Mouse (Mus musculus): Measurements from ENCODE around the gene Olfr1367. TPM values are rescaled to one million over a fixed set of nuclear protein-coding genes. Genes with fewer than 3 reads are reported as not detected.

Gene Olfr1367
- polyA plus RNA-seq, 1 experiment from 2014 or later, result not detected

DNA sequence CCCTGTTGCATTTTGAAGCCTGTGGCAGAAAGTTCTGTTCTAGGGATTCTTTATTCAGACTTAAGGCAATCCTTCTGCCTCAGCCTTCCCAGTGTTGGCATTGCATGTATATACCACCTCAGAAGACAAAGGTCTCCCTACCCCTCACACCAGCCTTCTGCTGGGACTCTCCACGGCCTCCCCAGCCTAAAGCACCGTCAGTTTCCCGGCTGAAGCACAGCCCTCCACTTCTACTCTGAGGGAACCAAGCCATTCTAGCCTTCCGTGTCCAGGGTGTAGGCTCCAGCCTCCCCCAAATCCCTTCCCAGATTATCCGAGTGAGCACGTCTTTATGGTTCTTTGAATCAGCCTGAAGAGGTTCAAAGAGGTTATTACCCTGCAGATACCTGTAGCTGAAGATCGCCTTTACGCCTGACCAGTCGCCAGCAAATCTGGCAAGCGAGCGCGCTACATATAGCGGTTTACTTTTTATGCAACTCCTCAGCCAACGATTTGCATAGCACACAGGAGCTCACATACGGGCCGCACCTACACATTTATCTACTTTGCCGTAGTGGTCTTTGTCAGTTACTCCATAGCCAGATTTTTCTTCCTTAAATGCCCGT, 24.7 kb upstream of the Olfr1367 start:
- Histone ChIP-seq H3K9me3 (replicated peaks; ENCODE audit: control insufficient read depth, low read length) (no peaks in the 10 kb centered on the region), H3K27ac (replicated peaks; ENCODE audit: low read depth, low read length) (no peak overlapping the region), H3K4me1 (ENCODE audit: control insufficient read depth, insufficient read depth, low read length) (no peaks in the 10 kb centered on the region), H3K36me3 (replicated peaks; ENCODE audit: control insufficient read depth, insufficient read depth, low read depth, low read length) (no peaks in the 10 kb centered on the region), H3K4me2 (ENCODE audit: low read depth, low read length) (peak overlapping the region; percentile 37), H3K9ac (replicated peaks; ENCODE audit: low read length) (no peak overlapping the region; the same call in 1 of the 2 replicates), H3K4me3 (ENCODE audit: low read depth, low read length) (peak overlapping the region; percentile 31), H3K27me3 (ENCODE audit: control insufficient read depth, insufficient read depth, low read length) (no peaks in the 10 kb centered on the region)
- 3% methylated on average over 18 of the region's 18 CpGs for WGBS
- DNase-seq (ENCODE audit: low spot score) (no peak), ATAC-seq (replicated peaks; ENCODE audit: insufficient number of reproducible peaks, low FRiP score, low TSS enrichment, low read depth) (no peak)

DNA sequence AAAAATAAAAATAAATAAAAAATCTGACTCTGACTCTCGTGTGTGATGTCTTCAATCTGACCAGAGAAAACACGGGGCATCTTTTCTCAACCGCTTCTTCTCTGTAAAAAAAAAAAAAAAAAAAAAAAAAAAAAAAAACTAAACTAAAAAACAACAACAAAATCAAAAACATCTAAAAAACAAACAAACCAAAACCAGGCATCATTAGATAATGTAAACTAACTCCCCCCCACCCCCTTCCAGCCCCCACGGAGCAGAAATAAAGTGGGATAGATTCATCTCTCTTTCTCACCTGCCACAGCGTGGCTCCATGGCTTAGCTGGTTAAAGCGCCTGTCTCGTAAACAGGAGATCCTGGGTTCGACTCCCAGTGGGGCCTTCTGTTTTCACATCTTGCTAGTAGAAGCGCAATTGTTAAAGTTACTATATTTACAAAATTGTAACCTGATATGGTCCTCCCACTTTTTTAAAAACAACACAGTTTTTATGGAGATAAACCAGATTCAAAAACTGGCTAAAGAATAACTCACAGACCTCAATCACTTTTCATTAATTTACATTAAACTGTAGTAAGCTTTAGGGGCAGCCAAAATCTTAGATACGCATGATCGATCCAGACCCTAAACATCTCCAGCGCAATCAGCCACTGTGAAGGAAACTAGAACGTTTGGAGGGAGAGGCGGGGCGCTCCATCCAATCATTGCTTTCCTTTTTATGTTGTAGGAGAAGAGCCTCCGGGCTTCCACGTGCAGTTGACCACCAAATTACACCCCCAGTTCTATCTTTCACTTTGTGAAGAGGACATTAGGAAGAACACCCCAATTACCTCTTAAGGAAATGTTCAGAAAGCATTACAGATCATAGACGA, 24.0 kb upstream of the Olfr1367 start:
- Histone ChIP-seq H3K27ac (replicated peaks; ENCODE audit: low read depth, low read length) (no peak overlapping the region), H3K4me3 (ENCODE audit: low read depth, low read length) (peak overlapping the region; percentile 31), H3K4me2 (ENCODE audit: low read depth, low read length) (peak overlapping the region; percentile 11; the same call in 1 of the 2 replicates), H3K9me3 (replicated peaks; ENCODE audit: control insufficient read depth, low read length) (no peaks in the 10 kb centered on the region), H3K4me1 (ENCODE audit: control insufficient read depth, insufficient read depth, low read length) (no peaks in the 10 kb centered on the region), H3K36me3 (replicated peaks; ENCODE audit: control insufficient read depth, insufficient read depth, low read depth, low read length) (no peaks in the 10 kb centered on the region), H3K27me3 (ENCODE audit: control insufficient read depth, insufficient read depth, low read length) (no peaks in the 10 kb centered on the region), H3K9ac (replicated peaks; ENCODE audit: low read length) (no peak overlapping the region)
- 10% methylated on average over 18 of the region's 18 CpGs for WGBS
- ATAC-seq (replicated peaks; ENCODE audit: insufficient number of reproducible peaks, low FRiP score, low TSS enrichment, low read depth) (no peak), DNase-seq (ENCODE audit: low spot score) (peak; percentile 81)

DNA sequence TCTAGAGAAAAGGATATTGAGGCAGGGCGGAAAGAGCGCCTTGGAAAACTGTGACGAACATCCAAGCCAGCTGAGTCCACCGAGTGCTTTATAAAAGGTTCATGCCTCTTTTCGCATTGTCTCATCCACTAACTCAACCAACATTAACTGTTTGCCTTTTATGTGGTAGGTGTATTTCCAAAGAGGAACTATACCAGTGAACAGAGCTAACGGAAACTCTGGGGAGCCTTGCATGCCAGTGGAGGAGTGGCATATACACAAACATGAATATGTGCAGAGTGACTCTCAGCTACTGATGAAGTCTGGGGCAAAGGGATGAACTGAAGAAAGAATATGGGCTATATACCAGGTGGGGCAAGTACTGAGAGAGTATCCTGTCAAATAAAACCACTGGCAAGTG, 23.3 kb upstream of the Olfr1367 start:
- Histone ChIP-seq H3K9ac (replicated peaks; ENCODE audit: low read length) (no peak overlapping the region), H3K36me3 (replicated peaks; ENCODE audit: control insufficient read depth, insufficient read depth, low read depth, low read length) (no peaks in the 10 kb centered on the region), H3K4me1 (ENCODE audit: control insufficient read depth, insufficient read depth, low read length) (no peaks in the 10 kb centered on the region), H3K4me2 (ENCODE audit: low read depth, low read length) (no peak overlapping the region), H3K9me3 (replicated peaks; ENCODE audit: control insufficient read depth, low read length) (no peaks in the 10 kb centered on the region), H3K4me3 (ENCODE audit: low read depth, low read length) (no peak overlapping the region), H3K27me3 (ENCODE audit: control insufficient read depth, insufficient read depth, low read length) (no peaks in the 10 kb centered on the region), H3K27ac (replicated peaks; ENCODE audit: low read depth, low read length) (no peak overlapping the region)
- no peak for DNase-seq (ENCODE audit: low spot score)
- 60% methylated on average over 6 of the region's 6 CpGs for WGBS
- ATAC-seq (replicated peaks; ENCODE audit: insufficient number of reproducible peaks, low FRiP score, low TSS enrichment, low read depth), result no peak

DNA sequence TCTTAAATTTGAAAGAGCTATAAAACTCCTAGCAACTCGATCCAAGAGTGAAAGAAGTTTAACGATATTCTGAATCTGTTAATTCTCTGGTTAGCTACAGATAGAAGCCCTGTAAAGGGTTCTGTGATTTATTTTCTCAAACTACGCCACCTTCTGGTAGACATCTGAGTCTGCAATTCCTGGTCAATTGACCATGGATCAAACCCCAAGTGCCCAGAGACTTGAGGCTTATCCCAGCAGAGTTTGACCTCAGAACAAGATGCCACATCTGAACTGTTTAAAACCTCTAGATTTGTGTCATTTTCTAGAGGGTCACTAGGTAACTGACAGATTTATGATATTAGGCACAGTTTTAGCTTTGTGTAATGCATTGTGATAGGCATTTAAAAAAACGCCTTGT, 20.5 kb upstream of the Olfr1367 start:
- no peak overlapping the region for H3K4me2 ChIP-seq (ENCODE audit: low read depth, low read length)
- 10% methylated on average over 4 of the region's 4 CpGs for WGBS
- H3K4me1 ChIP-seq (ENCODE audit: control insufficient read depth, insufficient read depth, low read length), result no peaks in the 10 kb centered on the region
- H3K27ac ChIP-seq (replicated peaks; ENCODE audit: low read depth, low read length), result no peak overlapping the region
- no peaks in the 10 kb centered on the region for H3K9me3 ChIP-seq (replicated peaks; ENCODE audit: control insufficient read depth, low read length)
- no peak overlapping the region for H3K9ac ChIP-seq (replicated peaks; ENCODE audit: low read length)
- no peaks in the 10 kb centered on the region for H3K36me3 ChIP-seq (replicated peaks; ENCODE audit: control insufficient read depth, insufficient read depth, low read depth, low read length)
- DNase-seq (ENCODE audit: low spot score) (peak; percentile 74), ATAC-seq (replicated peaks; ENCODE audit: insufficient number of reproducible peaks, low FRiP score, low TSS enrichment, low read depth) (0 out of 2 replicates have a peak, but pooled peaks have one; percentile 25)
- H3K4me3 ChIP-seq (ENCODE audit: low read depth, low read length), result no peak overlapping the region
- H3K27me3 ChIP-seq (ENCODE audit: control insufficient read depth, insufficient read depth, low read length), result no peaks in the 10 kb centered on the region

DNA sequence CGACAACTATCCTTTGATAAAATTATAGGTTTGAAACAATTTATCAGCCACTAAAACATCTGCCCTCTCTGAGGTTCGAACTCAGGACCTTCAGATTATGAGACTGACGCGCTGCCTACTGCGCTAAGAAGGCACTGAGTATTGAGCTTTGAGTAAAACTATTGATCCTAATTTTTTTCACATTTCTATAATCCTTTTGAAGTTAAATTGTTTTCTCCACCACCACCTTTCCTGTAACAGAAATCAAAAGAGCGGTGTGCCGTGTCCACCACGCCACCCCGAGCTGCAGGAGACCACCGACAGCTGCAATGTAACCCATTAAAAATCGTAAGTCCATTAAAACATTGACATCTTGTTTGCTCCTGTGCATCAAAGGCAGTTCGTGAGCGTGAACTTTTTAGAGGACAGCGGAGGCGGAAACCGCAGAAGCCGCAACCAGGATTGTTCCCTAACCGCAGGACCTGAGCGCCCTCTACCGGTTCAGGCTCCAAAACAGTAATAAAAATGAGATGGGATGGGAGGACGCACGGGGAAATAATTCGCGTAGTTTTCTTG, 20.0 kb upstream of the Olfr1367 start:
- Histone ChIP-seq H3K9ac (replicated peaks; ENCODE audit: low read length) (no peak overlapping the region), H3K27me3 (ENCODE audit: control insufficient read depth, insufficient read depth, low read length) (no peaks in the 10 kb centered on the region), H3K36me3 (replicated peaks; ENCODE audit: control insufficient read depth, insufficient read depth, low read depth, low read length) (no peaks in the 10 kb centered on the region), H3K4me2 (ENCODE audit: low read depth, low read length) (peak overlapping the region; percentile 38), H3K9me3 (replicated peaks; ENCODE audit: control insufficient read depth, low read length) (no peaks in the 10 kb centered on the region), H3K4me3 (ENCODE audit: low read depth, low read length) (peak overlapping the region; percentile 32), H3K4me1 (ENCODE audit: control insufficient read depth, insufficient read depth, low read length) (no peaks in the 10 kb centered on the region), H3K27ac (replicated peaks; ENCODE audit: low read depth, low read length) (no peak overlapping the region)
- under 1% methylated on average over 24 of the region's 24 CpGs for WGBS
- ATAC-seq (replicated peaks; ENCODE audit: insufficient number of reproducible peaks, low FRiP score, low TSS enrichment, low read depth) (peak; percentile 63), DNase-seq (ENCODE audit: low spot score) (peak; percentile 95)

DNA sequence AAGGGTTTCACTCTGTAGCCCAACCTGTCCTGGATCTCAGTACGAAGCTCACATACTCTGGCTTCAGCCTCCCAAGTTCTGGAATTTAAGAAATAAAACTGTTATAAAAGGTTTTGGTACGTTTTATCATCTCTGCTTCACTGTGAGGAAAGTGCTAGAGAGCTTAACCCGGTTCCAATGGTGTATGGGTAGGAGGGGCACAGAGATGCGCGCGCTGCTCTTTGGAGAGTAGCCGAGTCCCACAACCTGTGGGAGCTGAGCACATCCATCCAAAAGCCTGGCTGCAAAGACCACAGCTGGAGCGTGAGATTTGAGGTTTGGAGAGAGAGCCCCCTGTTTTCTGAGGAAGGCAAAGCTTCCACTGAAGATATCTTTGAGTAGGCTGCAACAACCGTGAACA, 19.3 kb upstream of the Olfr1367 start:
- peak overlapping the region; percentile 4; the same call in 1 of the 2 replicates for H3K9ac ChIP-seq (replicated peaks; ENCODE audit: low read length)
- DNase-seq (ENCODE audit: low spot score) (peak; percentile 69), ATAC-seq (replicated peaks; ENCODE audit: insufficient number of reproducible peaks, low FRiP score, low TSS enrichment, low read depth) (0 out of 2 replicates have a peak, but pooled peaks have one; percentile 70)
- 0% methylated on average over 9 of the region's 9 CpGs for WGBS
- peak overlapping the region; percentile 32 for H3K4me3 ChIP-seq (ENCODE audit: low read depth, low read length)
- H3K4me1 ChIP-seq (ENCODE audit: control insufficient read depth, insufficient read depth, low read length), result no peaks in the 10 kb centered on the region
- no peaks in the 10 kb centered on the region for H3K27me3 ChIP-seq (ENCODE audit: control insufficient read depth, insufficient read depth, low read length)
- H3K4me2 ChIP-seq (ENCODE audit: low read depth, low read length), result peak overlapping the region; percentile 33
- no peaks in the 10 kb centered on the region for H3K36me3 ChIP-seq (replicated peaks; ENCODE audit: control insufficient read depth, insufficient read depth, low read depth, low read length)
- H3K27ac ChIP-seq (replicated peaks; ENCODE audit: low read depth, low read length), result no peak overlapping the region
- H3K9me3 ChIP-seq (replicated peaks; ENCODE audit: control insufficient read depth, low read length), result no peaks in the 10 kb centered on the region

DNA sequence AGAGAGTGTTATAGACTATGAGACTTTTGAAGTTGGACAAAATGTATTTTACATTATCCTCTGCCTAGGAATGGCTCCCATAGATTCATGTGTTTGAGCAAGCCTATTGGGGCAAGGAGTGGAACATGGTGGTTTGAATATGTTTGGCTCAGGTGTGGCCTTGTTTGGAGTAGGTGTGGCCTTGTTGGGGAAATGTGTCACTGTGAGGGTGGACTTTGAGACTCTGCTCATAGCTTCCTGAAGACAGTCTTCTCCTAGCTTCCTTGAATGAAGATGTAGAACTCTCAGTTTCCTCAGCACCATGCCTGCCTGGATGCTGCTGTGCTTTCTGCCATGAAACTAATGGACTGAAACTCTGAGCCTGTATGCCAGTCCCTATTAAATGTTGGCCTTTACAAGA, 3.9 kb downstream of the Olfr1367 start:
- no peak overlapping the region for H3K4me3 ChIP-seq (ENCODE audit: low read depth, low read length)
- no peaks in the 10 kb centered on the region for H3K27me3 ChIP-seq (ENCODE audit: control insufficient read depth, insufficient read depth, low read length)
- no peak overlapping the region for H3K27ac ChIP-seq (replicated peaks; ENCODE audit: low read depth, low read length)
- H3K4me2 ChIP-seq (ENCODE audit: low read depth, low read length), result no peak overlapping the region
- DNase-seq (ENCODE audit: low spot score), result no peak
- no peak overlapping the region for H3K9ac ChIP-seq (replicated peaks; ENCODE audit: low read length)
- no peaks in the 10 kb centered on the region for H3K9me3 ChIP-seq (replicated peaks; ENCODE audit: control insufficient read depth, low read length)
- H3K36me3 ChIP-seq (replicated peaks; ENCODE audit: control insufficient read depth, insufficient read depth, low read depth, low read length), result no peaks in the 10 kb centered on the region
- ATAC-seq (replicated peaks; ENCODE audit: insufficient number of reproducible peaks, low FRiP score, low TSS enrichment, low read depth), result no peak
- no peaks in the 10 kb centered on the region for H3K4me1 ChIP-seq (ENCODE audit: control insufficient read depth, insufficient read depth, low read length)

Data from embryonic facial prominence, embryonic 11.5 days (tissue).